Mouse (Mus musculus) spleen, adult 2 months (tissue): ENCODE results near the gene St6galnac3.

Experiments
- CTCF ChIP-seq: fragments of 200-500 bp; IDR thresholded peaks from 2 replicates; pipeline ENCODE4 v1.5.1; 2011; ENCODE audit warnings: mild to moderate bottlenecking, inconsistent platforms; ENCODE audit not compliant: insufficient read depth, insufficient read length, insufficient replicate concordance; ENCODE audit errors: extremely low read depth
- POLR2A ChIP-seq: fragments of 200-500 bp; IDR thresholded peaks from 2 replicates; pipeline ENCODE4 v1.6.1; 2011; ENCODE audit warnings: low read depth, low read length, inconsistent platforms

GRCm38 (mm10) chr3:153669329-153669728 lies 55.6 kb downstream of the St6galnac3 start:
- no peak for TF ChIP-seq CTCF
- no peak for TF ChIP-seq POLR2A
